Mouse (Mus musculus): ENCODE measurements around the gene Timp4. TPM values are rescaled to one million over a fixed set of nuclear protein-coding genes. Genes with fewer than 3 reads are reported as not detected.
A peak's percentile ranks its signal among the peaks of the same experiment; 100 is the strongest.

Gene Timp4
- polyA plus RNA-seq, 1 experiment from 2014 or later: 0.05 TPM

DNA sequence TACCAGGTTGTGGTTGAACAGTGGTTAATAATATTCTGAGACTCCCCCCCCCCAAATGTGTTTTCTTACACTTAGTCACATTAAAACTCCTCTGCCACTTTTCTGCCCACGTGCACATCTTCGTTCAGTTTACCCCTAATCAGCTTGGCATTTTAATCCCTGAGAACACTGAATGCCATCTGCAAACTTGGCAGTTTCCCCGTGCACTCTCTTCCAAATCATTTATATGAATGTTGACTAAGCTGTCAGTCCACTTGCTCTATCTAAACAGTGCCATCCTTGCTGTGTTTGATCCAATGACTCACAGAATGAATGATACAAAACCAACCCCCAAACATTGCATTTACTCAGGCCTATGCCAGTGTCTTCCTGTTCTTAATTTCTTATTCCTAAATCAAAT lies 26.5 kb downstream of the Timp4 start:
- Histone ChIP-seq H3K4me2 (no peak overlapping the region), H3K36me3 (ENCODE audit: control insufficient read depth, insufficient read depth, low read length) (no peaks in the 10 kb centered on the region), H3K4me3 (ENCODE audit: low read depth, low read length) (no peak overlapping the region), H3K4me1 (ENCODE audit: control insufficient read depth, insufficient read depth, low read length) (no peaks in the 10 kb centered on the region), H3K9ac (ENCODE audit: low read length) (no peak overlapping the region), H3K27ac (ENCODE audit: low read depth, low read length) (no peak overlapping the region), H3K27me3 (ENCODE audit: control insufficient read depth, insufficient read depth, low read length) (no peaks in the 10 kb centered on the region), H3K9me3 (ENCODE audit: control insufficient read depth, low read length) (no peaks in the 10 kb centered on the region)
- ATAC-seq (ENCODE audit: low FRiP score) (no peak), DNase-seq (ENCODE audit: low spot score, missing footprints) (no peak)
- 67% methylated on average over 3 of the region's 3 CpGs for WGBS

DNA sequence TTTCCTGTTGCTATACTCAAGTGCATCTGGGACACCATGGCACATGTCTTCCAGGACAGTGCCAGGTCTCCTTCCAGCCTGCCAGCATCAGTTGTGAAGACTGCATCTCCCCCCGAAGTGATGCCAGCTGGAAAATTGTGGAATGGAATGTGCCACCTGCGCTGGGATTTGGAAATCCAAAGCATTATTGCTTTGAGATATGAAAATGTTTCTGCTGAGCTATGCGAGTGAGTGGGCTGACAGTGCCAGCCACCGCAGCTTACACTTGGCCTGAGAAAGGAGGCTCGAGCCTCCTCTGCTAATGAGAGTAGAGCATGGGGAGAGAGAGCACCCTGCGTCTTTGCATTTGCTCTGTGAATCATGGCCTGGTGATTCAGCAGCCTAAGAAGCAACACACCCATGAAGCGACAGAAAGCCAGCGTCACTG lies 30.8 kb downstream of the Timp4 start:
- Histone ChIP-seq H3K27ac (ENCODE audit: low read depth, low read length) (no peak overlapping the region), H3K36me3 (ENCODE audit: control insufficient read depth, insufficient read depth, low read length) (no peaks in the 10 kb centered on the region), H3K9ac (ENCODE audit: low read length) (no peak overlapping the region), H3K4me3 (ENCODE audit: low read depth, low read length) (no peak overlapping the region), H3K27me3 (ENCODE audit: control insufficient read depth, insufficient read depth, low read length) (no peaks in the 10 kb centered on the region), H3K4me1 (ENCODE audit: control insufficient read depth, insufficient read depth, low read length) (no peaks in the 10 kb centered on the region), H3K4me2 (no peak overlapping the region), H3K9me3 (ENCODE audit: control insufficient read depth, low read length) (no peaks in the 10 kb centered on the region)
- ATAC-seq (ENCODE audit: low FRiP score): no peak
- no peak for DNase-seq (ENCODE audit: low spot score, missing footprints)
- 79% methylated on average over 8 of the region's 8 CpGs for WGBS

DNA sequence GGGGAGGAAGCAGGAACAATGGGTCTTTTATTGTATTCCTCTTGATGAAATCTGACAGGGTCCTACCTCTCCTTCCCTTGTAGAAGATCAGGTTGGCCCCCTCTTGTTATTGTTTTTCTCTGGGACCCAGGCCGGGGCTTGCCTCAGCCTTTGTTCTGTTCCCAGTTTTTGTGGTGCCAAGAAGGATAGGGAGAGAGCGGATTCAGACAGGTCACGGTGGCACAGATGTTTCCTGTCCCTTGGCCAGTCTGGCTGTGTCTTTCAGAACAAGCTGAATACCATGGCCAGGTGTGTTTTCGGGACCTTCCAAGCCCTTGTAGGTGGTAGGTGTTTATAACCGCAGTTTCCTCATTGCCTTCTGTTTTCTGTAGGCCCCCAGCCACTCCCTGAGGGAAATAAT lies 38.9 kb downstream of the Timp4 start:
- H3K9me3 ChIP-seq (ENCODE audit: control insufficient read depth, low read length): no peaks in the 10 kb centered on the region
- H3K4me3 ChIP-seq (ENCODE audit: low read depth, low read length): no peak overlapping the region
- WGBS: 66% methylated on average over 5 of the region's 5 CpGs
- H3K27me3 ChIP-seq (ENCODE audit: control insufficient read depth, insufficient read depth, low read length): no peaks in the 10 kb centered on the region
- H3K4me1 ChIP-seq (ENCODE audit: control insufficient read depth, insufficient read depth, low read length): no peaks in the 10 kb centered on the region
- H3K4me2 ChIP-seq: no peak overlapping the region
- H3K9ac ChIP-seq (ENCODE audit: low read length): no peak overlapping the region
- no peak for ATAC-seq (ENCODE audit: low FRiP score)
- no peak for DNase-seq (ENCODE audit: low spot score, missing footprints)
- H3K36me3 ChIP-seq (ENCODE audit: control insufficient read depth, insufficient read depth, low read length): no peaks in the 10 kb centered on the region
- no peak overlapping the region for H3K27ac ChIP-seq (ENCODE audit: low read depth, low read length)

DNA sequence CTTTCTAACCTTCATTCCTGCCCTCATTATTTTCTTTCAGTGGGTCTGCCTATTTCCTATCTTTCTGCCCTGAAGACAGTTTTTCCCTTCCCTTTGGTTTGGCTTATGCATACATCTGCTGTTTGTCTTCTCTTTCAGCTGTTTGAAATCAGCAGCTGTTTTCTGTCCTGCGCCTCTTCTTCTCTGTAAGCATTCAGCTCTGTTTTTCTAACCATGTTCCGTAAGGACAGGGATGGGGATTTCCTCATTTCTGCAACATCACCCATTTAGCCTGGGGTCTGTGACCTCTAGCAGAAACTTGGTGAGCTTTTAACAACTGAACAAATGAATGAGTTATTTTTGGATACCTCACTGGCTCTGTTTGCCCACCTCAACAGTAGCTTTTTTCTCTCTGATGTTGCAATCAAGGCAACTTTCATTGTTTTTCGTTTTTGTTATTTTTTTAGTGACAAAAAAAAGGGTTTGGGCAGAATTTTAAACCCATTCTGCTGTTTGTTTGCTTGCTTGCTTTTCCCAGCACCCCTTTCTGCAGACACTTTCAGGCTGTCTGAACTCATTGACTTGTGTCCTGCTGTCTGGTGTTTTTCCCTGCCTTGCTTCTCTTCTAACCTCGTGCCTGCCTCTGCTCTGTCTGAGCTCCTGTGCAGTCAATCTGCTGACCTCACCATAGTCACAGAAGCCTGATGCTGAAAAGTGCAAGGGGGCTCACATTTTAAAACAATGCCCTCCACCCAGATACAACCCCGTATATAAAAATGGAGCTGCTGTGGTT lies 39.7 kb downstream of the Timp4 start:
- Histone ChIP-seq H3K27me3 (ENCODE audit: control insufficient read depth, insufficient read depth, low read length) (no peaks in the 10 kb centered on the region), H3K36me3 (ENCODE audit: control insufficient read depth, insufficient read depth, low read length) (no peaks in the 10 kb centered on the region), H3K27ac (ENCODE audit: low read depth, low read length) (no peak overlapping the region), H3K4me3 (ENCODE audit: low read depth, low read length) (no peak overlapping the region), H3K9ac (ENCODE audit: low read length) (no peak overlapping the region), H3K4me1 (ENCODE audit: control insufficient read depth, insufficient read depth, low read length) (no peaks in the 10 kb centered on the region), H3K4me2 (no peak overlapping the region), H3K9me3 (ENCODE audit: control insufficient read depth, low read length) (no peaks in the 10 kb centered on the region)
- DNase-seq (ENCODE audit: low spot score, missing footprints) (no peak), ATAC-seq (ENCODE audit: low FRiP score) (no peak)
- 72% methylated on average over 5 of the region's 5 CpGs for WGBS

DNA sequence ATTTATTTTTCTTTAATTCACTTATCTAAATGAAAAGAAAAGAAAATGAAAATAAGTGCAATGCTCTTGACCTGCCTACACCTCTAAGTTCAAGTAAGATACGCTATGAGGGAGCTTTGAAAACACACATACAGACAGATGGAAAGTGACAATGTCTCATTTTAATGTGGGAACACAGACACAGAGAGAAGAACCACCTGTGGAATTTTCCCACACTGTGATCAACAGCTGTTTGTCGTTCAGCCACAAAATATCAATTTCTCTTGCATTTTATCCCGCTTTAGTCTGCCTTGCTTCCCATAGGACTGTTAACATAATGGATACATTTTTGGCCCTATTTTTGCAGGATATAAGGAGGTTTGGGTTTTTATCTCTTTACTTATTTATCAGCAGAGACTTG lies 41.2 kb downstream of the Timp4 start:
- no peak overlapping the region for H3K9ac ChIP-seq (ENCODE audit: low read length)
- 87% methylated on average over 3 of the region's 3 CpGs for WGBS
- no peak overlapping the region for H3K27ac ChIP-seq (ENCODE audit: low read depth, low read length)
- H3K4me2 ChIP-seq: no peak overlapping the region
- H3K27me3 ChIP-seq (ENCODE audit: control insufficient read depth, insufficient read depth, low read length): no peaks in the 10 kb centered on the region
- H3K9me3 ChIP-seq (ENCODE audit: control insufficient read depth, low read length): no peaks in the 10 kb centered on the region
- no peak overlapping the region for H3K4me3 ChIP-seq (ENCODE audit: low read depth, low read length)
- no peaks in the 10 kb centered on the region for H3K36me3 ChIP-seq (ENCODE audit: control insufficient read depth, insufficient read depth, low read length)
- ATAC-seq (ENCODE audit: low FRiP score) (no peak), DNase-seq (ENCODE audit: low spot score, missing footprints) (peak; percentile 51)
- H3K4me1 ChIP-seq (ENCODE audit: control insufficient read depth, insufficient read depth, low read length): no peaks in the 10 kb centered on the region

DNA sequence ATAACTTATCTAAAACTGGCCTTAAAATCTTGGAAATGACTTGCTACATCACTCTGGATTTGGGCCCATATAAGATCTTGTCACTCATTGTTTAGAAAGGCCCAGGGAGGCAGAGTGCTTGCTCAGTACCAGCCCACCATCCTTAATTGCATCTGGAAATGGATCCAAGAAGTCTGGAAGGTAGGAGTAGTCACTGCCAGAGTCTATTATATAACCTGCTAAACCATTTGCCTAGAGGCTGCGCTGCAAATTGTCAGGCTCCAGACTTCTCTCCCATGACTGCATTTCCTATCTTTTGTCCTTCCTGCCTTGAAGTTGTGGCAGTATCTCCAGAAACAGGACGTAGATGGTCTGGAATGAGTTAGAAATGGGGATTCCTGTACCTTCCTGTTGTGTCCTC lies 41.8 kb downstream of the Timp4 start:
- 89% methylated on average over 2 of the region's 2 CpGs for WGBS
- Histone ChIP-seq H3K27me3 (ENCODE audit: control insufficient read depth, insufficient read depth, low read length) (no peaks in the 10 kb centered on the region), H3K9ac (ENCODE audit: low read length) (no peak overlapping the region), H3K4me3 (ENCODE audit: low read depth, low read length) (no peak overlapping the region), H3K9me3 (ENCODE audit: control insufficient read depth, low read length) (no peaks in the 10 kb centered on the region), H3K4me1 (ENCODE audit: control insufficient read depth, insufficient read depth, low read length) (no peaks in the 10 kb centered on the region), H3K27ac (ENCODE audit: low read depth, low read length) (no peak overlapping the region), H3K36me3 (ENCODE audit: control insufficient read depth, insufficient read depth, low read length) (no peaks in the 10 kb centered on the region), H3K4me2 (no peak overlapping the region)
- ATAC-seq (ENCODE audit: low FRiP score): no peak
- peak; percentile 57 for DNase-seq (ENCODE audit: low spot score, missing footprints)

DNA sequence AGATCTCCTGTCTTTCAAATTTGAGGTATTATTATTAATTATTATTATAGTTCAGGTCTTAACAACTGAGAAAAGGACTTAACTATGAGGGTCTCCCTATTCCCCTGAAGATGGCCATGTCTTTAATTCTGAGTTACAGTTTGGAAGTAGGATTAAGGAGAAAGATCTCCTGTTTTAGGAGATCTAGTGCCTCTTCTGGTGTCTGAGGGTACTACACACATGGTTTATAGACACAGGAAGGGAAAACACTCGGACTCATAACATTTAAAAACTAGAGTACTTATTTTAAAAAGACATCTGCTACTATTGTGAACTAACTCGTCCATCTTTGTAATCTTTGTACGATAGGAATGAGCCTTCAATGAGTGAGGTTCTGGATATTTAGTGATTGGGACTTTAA lies 49.0 kb downstream of the Timp4 start:
- no peaks in the 10 kb centered on the region for H3K9me3 ChIP-seq (ENCODE audit: control insufficient read depth, low read length)
- H3K27ac ChIP-seq (ENCODE audit: low read depth, low read length): no peak overlapping the region
- ATAC-seq (ENCODE audit: low FRiP score) (no peak), DNase-seq (ENCODE audit: low spot score, missing footprints) (no peak)
- no peak overlapping the region for H3K4me2 ChIP-seq
- no peak overlapping the region for H3K4me3 ChIP-seq (ENCODE audit: low read depth, low read length)
- H3K9ac ChIP-seq (ENCODE audit: low read length): no peak overlapping the region
- no peaks in the 10 kb centered on the region for H3K27me3 ChIP-seq (ENCODE audit: control insufficient read depth, insufficient read depth, low read length)
- H3K4me1 ChIP-seq (ENCODE audit: control insufficient read depth, insufficient read depth, low read length): no peaks in the 10 kb centered on the region
- WGBS: 71% methylated on average over 3 of the region's 3 CpGs
- H3K36me3 ChIP-seq (ENCODE audit: control insufficient read depth, insufficient read depth, low read length): no peaks in the 10 kb centered on the region

DNA sequence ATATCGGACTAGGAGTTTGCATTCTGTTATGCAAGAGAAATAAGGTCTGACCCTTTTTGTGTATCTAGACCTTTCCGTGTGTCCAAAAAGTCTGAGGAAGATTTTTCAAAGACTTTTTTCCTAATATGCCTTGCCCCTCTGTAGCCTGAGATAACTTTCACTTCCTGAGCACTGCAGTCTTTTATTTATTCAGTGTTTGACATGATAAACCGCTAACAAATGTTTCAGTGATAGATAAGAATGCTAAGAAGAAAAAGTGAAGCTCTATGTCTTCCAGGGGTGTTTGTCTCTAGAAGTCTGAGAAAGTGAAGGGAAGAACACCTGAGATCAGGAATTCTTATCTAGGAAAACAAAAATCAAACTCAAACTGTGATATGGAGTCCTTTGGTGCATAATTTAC lies 51.3 kb downstream of the Timp4 start:
- H3K9me3 ChIP-seq (ENCODE audit: control insufficient read depth, low read length): no peaks in the 10 kb centered on the region
- no peak overlapping the region for H3K9ac ChIP-seq (ENCODE audit: low read length)
- H3K36me3 ChIP-seq (ENCODE audit: control insufficient read depth, insufficient read depth, low read length): no peaks in the 10 kb centered on the region
- no peak overlapping the region for H3K4me2 ChIP-seq
- H3K27me3 ChIP-seq (ENCODE audit: control insufficient read depth, insufficient read depth, low read length): no peaks in the 10 kb centered on the region
- ATAC-seq (ENCODE audit: low FRiP score) (no peak), DNase-seq (ENCODE audit: low spot score, missing footprints) (no peak)
- 86% methylated on average over 3 of the region's 3 CpGs for WGBS
- no peak overlapping the region for H3K4me3 ChIP-seq (ENCODE audit: low read depth, low read length)
- no peak overlapping the region for H3K27ac ChIP-seq (ENCODE audit: low read depth, low read length)
- H3K4me1 ChIP-seq (ENCODE audit: control insufficient read depth, insufficient read depth, low read length): no peaks in the 10 kb centered on the region
